Mouse (Mus musculus) ES-Bruce4 (cell line): ENCODE measurements around the gene Dmc1.

ENCODE experiments used
- CTCF ChIP-seq: IDR thresholded peaks from one replicate; pipeline ENCODE4 v1.8.1; 2011; ENCODE audit warnings: low read depth, low read length
- POLR2A ChIP-seq: IDR thresholded peaks from one replicate; pipeline ENCODE4 v1.8.1; 2011; ENCODE audit warnings: low read length; ENCODE audit not compliant: insufficient read depth

DNA sequence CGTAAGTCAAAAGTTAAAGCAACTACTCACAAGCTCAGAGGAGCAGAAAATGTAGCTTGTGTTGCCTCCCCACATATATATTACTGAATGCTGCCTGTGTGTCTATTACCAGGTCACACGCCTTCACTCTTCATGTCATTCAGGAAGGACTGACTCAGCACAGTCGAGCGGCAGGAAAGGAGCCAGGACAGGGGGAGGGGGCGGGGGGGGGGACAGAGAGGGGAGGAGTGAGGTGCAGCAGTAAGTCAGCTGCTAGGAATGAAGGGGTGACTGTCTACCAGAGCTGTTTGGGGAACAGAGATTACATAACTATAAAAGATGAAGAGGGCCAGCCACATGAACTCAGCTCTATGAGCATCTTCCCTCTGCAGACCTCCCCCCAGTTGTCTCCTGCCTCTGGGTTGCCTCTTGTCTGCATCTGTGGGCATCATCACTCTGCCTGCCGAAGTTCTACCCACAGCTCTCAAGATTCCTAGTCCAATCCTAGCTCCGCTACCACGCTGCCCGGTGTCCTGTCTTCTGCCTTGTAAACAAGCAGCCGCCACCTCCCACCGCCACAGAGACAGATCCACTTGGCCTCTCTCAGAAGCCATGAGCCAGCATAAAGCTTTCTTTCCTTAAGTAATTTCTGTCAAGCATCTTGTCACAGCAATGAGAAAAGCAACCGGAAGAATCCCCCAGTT lies 36.4 kb upstream of the Dmc1 start:
- TF ChIP-seq POLR2A (no peak), CTCF (no peak)
